Mouse (Mus musculus): ENCODE results near the gene Crebbp.
"Not testable (repeated sequence)": the region's sequence is repeated elsewhere in the genome, so short reads cannot be mapped to it uniquely, and the experiment has no call there.

- TF ChIP-seq POLR2A (IDR thresholded peaks at IDR 0.05; ENCODE audit: insufficient read depth, low read length); CTCF (IDR thresholded peaks at IDR 0.05; ENCODE audit: low read depth, low read length); EP300 (IDR thresholded peaks at IDR 0.05; ENCODE audit: insufficient read depth, low read depth, low read length): not testable (repeated sequence)
Measured at GRCm38 (mm10) chr16:4078302-4078701, 135.5 kb downstream of the Crebbp start.

Measured in ES-Bruce4 (cell line).